Mouse (Mus musculus) embryonic fibroblast, embryonic 13.5 days (primary cell): ENCODE measurements around the gene Hspbap1.

ENCODE experiments used
- CTCF ChIP-seq: IDR thresholded peaks from 2 replicates; pipeline ENCODE4 v1.5.1; 2011; ENCODE audit warnings: mild to moderate bottlenecking, control low read depth, low read length, moderate library complexity, borderline replicate concordance; ENCODE audit not compliant: insufficient read depth
- POLR2A ChIP-seq: IDR thresholded peaks from 2 replicates; pipeline ENCODE4 v1.6.1; 2011; ENCODE audit warnings: low read depth, mild to moderate bottlenecking, control low read depth, low read length, moderate library complexity

DNA sequence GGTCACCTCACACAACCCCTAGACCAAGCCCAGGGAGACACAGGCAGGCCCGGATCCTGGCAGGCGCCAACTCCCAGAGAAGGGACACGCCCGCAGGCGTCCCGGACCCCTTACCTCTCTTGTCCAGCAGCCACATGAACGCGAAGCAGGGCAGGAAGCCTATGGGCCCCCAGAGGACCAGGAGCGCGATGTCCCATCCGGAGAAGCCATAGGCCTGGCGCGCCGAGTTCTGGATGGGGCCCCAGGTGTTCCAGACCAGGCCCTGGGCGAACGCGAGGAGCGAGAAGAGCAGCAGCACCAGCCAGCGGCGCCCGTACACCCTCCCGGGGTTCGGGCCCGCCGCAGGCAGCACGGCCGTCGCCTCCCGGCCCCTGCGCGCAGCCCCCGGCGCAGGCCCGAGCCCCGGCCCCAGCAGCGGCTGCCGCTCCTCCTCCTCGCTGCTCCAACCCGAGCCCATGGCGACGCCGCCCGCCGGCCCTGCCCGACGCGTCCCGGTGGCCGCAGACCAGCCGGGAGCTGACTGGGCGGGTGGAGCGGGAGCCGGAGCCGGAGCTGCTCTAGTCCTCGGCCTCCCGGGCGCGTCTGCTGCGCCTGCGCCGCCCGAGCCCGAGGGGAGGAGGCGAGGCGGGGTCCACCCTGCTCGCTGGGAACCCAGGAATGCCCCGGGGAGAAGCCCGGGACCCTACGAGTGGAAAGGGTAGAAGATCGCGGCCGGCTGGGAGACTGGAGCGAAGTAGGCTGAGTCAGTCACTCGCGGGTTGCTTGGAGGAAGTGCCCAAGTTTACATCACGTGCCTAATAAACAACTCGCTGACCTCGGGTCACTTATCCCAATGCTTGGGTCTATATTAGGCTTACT, 1.2 kb upstream of the Hspbap1 start, which contains the start of gene Dirc2:
- no peak for TF ChIP-seq CTCF
- peak; percentile 68 for TF ChIP-seq POLR2A
